26 mouse cellular contexts compared by ENCODE assay signal in the genomic region with DNA sequence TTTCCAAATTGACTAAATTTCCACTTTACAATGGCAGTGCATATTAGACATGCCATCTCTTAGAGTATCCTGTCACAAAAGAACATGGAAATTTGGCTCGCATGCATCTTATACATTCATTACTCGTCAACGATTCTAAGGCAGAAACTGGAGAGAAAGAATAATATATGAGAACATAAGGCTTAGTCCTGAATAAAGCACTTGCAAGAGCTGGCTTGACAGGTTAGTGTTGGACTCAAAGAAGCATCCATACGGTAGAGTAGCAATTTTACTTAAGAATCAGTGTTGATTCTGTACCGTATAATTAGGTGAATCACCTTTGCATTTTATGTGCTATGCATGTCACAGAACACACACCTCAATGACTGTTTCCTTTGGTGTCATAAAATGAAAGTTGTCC.
"Had no signal": no experiment of that assay in that cellular context is flagged by ENCODE, and none has a peak within 500 bp of the region (broad histone marks: within the 10 kb centered on the region; RNA-seq: fewer than 3 reads in every experiment).

No protein-coding gene starts in this region.

- DNase-seq: gastrocnemius, postnatal 10 days; gastrocnemius, postnatal 25 days; heart, adult 18-20 months; heart, postnatal 10 days; heart, postnatal 4 days; kidney, adult 11 months; kidney, adult 2 months; kidney, adult 9 months; kidney, postnatal 14 days; kidney, postnatal 36 days; layer of hippocampus, adult 9-11 months; layer of hippocampus, postnatal 36 days; left cerebral cortex, postnatal 4 days had no signal

- H3K4me1 ChIP-seq: heart, embryonic 10.5 days; heart, embryonic 12.5 days; hindbrain, embryonic 10.5 days; hindbrain, embryonic 12.5 days; hindbrain, embryonic 15.5 days; kidney, embryonic 15.5 days; limb, embryonic 13.5 days; limb, embryonic 15.5 days; liver, embryonic 12.5 days had no signal

- H3K27me3 ChIP-seq: heart, embryonic 12.5 days; hindbrain, embryonic 12.5 days; hindbrain, embryonic 15.5 days; kidney, embryonic 15.5 days; limb, embryonic 13.5 days; limb, embryonic 15.5 days; liver, embryonic 12.5 days had no signal

- H3K27ac ChIP-seq: heart, embryonic 10.5 days; hindbrain, embryonic 10.5 days; hindbrain, embryonic 12.5 days; hindbrain, embryonic 15.5 days; hindbrain, postnatal 0 days; kidney, embryonic 15.5 days; kidney, postnatal 0 days; limb, embryonic 13.5 days; limb, embryonic 15.5 days; liver, embryonic 12.5 days; liver, embryonic 14.5 days had no signal

- ATAC-seq: hindbrain, postnatal 0 days; intestine, embryonic 16.5 days; liver, embryonic 12.5 days had no signal

- H3K4me2 ChIP-seq: heart, embryonic 12.5 days; hindbrain, embryonic 12.5 days; hindbrain, embryonic 15.5 days; kidney, embryonic 15.5 days; limb, embryonic 13.5 days; limb, embryonic 15.5 days; liver, embryonic 12.5 days had no signal

- H3K36me3 ChIP-seq: heart, embryonic 10.5 days; heart, embryonic 12.5 days; hindbrain, embryonic 10.5 days; hindbrain, embryonic 12.5 days; hindbrain, embryonic 15.5 days; kidney, embryonic 15.5 days; limb, embryonic 13.5 days; limb, embryonic 15.5 days; liver, embryonic 12.5 days had no signal

- H3K9me3 ChIP-seq: heart, embryonic 10.5 days; heart, embryonic 12.5 days; hindbrain, embryonic 10.5 days; hindbrain, embryonic 12.5 days; hindbrain, embryonic 15.5 days; kidney, embryonic 15.5 days; limb, embryonic 13.5 days; limb, embryonic 15.5 days; liver, embryonic 12.5 days had no signal

- H3K9ac ChIP-seq: heart, embryonic 12.5 days; hindbrain, embryonic 12.5 days; hindbrain, embryonic 15.5 days; kidney, embryonic 15.5 days; limb, embryonic 13.5 days; limb, embryonic 15.5 days; liver, embryonic 12.5 days; liver, embryonic 14.5 days had no signal

- H3K4me3 ChIP-seq: heart, embryonic 10.5 days; heart, embryonic 12.5 days; hindbrain, embryonic 10.5 days; hindbrain, embryonic 12.5 days; hindbrain, embryonic 15.5 days; kidney, embryonic 15.5 days; limb, embryonic 13.5 days; limb, embryonic 15.5 days; liver, embryonic 12.5 days had no signal
